In the genomic region with DNA sequence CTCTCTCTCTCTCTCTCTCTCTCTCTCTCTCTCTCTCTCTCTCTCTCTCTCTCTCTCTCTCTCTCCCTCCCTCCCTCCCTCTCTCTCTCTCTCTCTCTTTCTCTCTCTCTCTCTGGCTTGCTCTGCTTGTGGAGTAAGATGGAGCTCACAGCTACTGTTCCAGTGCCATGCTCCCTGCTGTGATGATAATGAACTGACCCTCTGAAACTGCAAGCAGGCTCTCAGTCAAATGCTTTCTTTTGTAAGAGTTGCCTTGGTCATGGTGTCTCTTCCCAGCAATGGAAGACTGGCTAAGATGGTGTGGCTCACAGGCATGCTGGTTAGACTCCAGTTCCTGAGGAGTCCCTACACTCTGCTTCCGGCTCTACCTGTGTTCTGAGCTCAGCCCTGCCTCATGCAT, we compare ENCODE assay signal across 2 mouse cellular contexts. TPM values are rescaled to one million over a fixed set of nuclear protein-coding genes. Genes with fewer than 3 reads are reported as not detected.
"Had no signal": no experiment of that assay in that cellular context is flagged by ENCODE, and none has a peak within 500 bp of the region (broad histone marks: within the 10 kb centered on the region; RNA-seq: fewer than 3 reads in every experiment).

No protein-coding gene starts in this region.

RNA-seq across cellular contexts. Expression of gene Ccn2, which starts 21.3 kb away (rescaled TPM):
- total RNA-seq: hematopoietic stem cell, adult 5-6 weeks had no signal
- polyA plus RNA-seq: inflammation-experienced regulatory T-cells, adult 6 months had no signal
